Mouse (Mus musculus) liver, embryonic 14.5 days (tissue): ENCODE results near the gene Cmtr1. TPM values are rescaled to one million over a fixed set of nuclear protein-coding genes. Genes with fewer than 3 reads are reported as not detected.

Source experiments
- ATAC-seq: fragments of 200-750 bp; cut with Nextera tagmentation; 2 replicates; pipeline ENCODE4 v1.8.0; 2017; ENCODE audit warnings: moderate number of reproducible peaks, mild to moderate bottlenecking, moderate library complexity; ENCODE audit not compliant: insufficient read depth
- DNase-seq, 3 experiments: peaks; one replicate each; pipeline ENCODE4 v3.0.0-alpha.2; 2012 to 2013; ENCODE audit warnings: low read depth in 3 of 3, low spot score in 3 of 3
- H3K27ac ChIP-seq: fragments of 300-500 bp; sonication (generic); 2 replicates; pipeline ENCODE4 v1.5.1; 2014; ENCODE audit warnings: moderate library complexity, mild to moderate bottlenecking, control low read depth, inconsistent platforms
- H3K27me3 ChIP-seq: fragments of 300-500 bp; sonication (generic); 2 replicates; pipeline ENCODE4 v1.6.1; 2014; ENCODE audit warnings: mild to moderate bottlenecking, low read length, moderate library complexity; ENCODE audit not compliant: control insufficient read depth, insufficient read depth
- H3K36me3 ChIP-seq: fragments of 300-500 bp; sonication (generic); replicated peaks from 2 replicates; pipeline ENCODE4 v1.6.1; 2014; ENCODE audit warnings: low read depth; ENCODE audit not compliant: control insufficient read depth, insufficient read depth
- H3K4me1 ChIP-seq, 2 experiments: fragments of 200-500 bp in 1 of 2; fragments of 300-500 bp in 1 of 2; sonication (generic) in 1 of 2; replicated peaks; 2 replicates each; pipeline ENCODE4 v1.6.1; 2012 to 2014; ENCODE audit warnings: antibody characterized with exemption in 1 of 2, inconsistent platforms in 1 of 2, low read length in 1 of 2; ENCODE audit not compliant: control insufficient read depth in 2 of 2, insufficient read depth in 2 of 2
- H3K4me2 ChIP-seq: fragments of 300-500 bp; sonication (generic); 2 replicates; pipeline ENCODE4 v1.6.1; 2014; ENCODE audit warnings: low read depth, mild to moderate bottlenecking, control low read depth, moderate library complexity
- H3K4me3 ChIP-seq, 2 experiments: fragments of 200-500 bp in 1 of 2; fragments of 300-500 bp in 1 of 2; sonication (generic) in 1 of 2; 2 replicates each; pipeline ENCODE4 v1.5.1; 2012 to 2014; ENCODE audit warnings: low read depth in 2 of 2, low read length in 2 of 2, mild to moderate bottlenecking in 2 of 2, control low read depth in 1 of 2, inconsistent platforms in 1 of 2, moderate library complexity in 1 of 2; ENCODE audit not compliant: insufficient read depth in 1 of 2
- H3K9ac ChIP-seq: fragments of 300-500 bp; sonication (generic); replicated peaks from 2 replicates; pipeline ENCODE4 v1.6.1; 2014; ENCODE audit warnings: mild to moderate bottlenecking, control low read depth, moderate library complexity
- H3K9me3 ChIP-seq: fragments of 300-500 bp; sonication (generic); 2 replicates; pipeline ENCODE4 v1.6.1; 2016; ENCODE audit warnings: low read length, mixed read lengths; ENCODE audit not compliant: control insufficient read depth
- CTCF ChIP-seq: IDR thresholded peaks from 2 replicates; pipeline ENCODE4 v1.5.1; 2016; ENCODE audit warnings: antibody characterized with exemption, low read depth, control low read depth
- EP300 ChIP-seq: IDR thresholded peaks from 2 replicates; pipeline ENCODE4 v1.6.1; 2016; ENCODE audit warnings: antibody characterized with exemption, low read depth
- WGBS: fragments of 180-500 bp; shearing (Covaris S2); extraction: QIAGEN DNeasy Blood & Tissue Kit; methylation state at CpG from one replicate; pipeline ENCODE4 v1.1.7; 2014; ENCODE audit not compliant: insufficient replicate concordance; 5-methylcytosine and 5-hydroxymethylcytosine counted together
- polyA plus RNA-seq, 2 experiments: library from polyadenylated mRNA; depleted of rRNA in 1 of 2; stranded (reverse) in 1 of 2; unstranded in 1 of 2; fragments of >200 nt; fragmentation: Nextera tagmentation in 1 of 2; extraction: Ambion mirVana in 1 of 2; gene quantifications; 2 replicates each; pipeline versions ENCODE4 v1.2.1 to v1.2.3; 2012 to 2014

Gene Cmtr1
- polyA plus RNA-seq, 2 experiments: 14.9 to 55.9 TPM

DNA sequence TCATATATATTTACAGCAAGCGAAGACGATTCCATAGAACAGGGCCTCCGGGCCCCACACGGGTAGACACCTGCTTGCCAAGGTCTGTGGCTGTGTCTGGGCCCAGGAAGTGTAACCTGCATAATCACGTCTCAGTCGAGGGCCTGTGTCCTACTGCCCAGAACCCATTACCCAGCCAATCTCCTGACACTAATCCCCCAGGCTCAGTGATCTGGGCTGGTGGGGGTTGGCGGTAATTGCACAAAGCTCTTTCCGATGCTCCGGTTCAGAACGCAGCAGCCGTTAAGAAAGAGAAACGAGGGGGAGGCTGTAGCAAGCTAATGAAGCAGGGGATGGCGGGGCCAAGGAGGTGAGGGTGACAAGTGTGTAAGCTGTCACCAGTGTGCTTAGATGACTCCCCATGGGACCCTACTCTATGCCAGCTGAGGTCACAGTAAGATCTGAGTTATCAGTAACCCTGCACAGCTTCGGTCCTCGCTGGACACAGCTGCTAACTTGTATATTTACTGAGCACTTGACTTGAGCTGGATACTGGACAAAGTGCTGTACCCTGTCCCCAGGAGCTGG, 76.1 kb downstream of the Cmtr1 start:
- no peaks in the 10 kb centered on the region for H3K27me3 ChIP-seq
- H3K36me3 ChIP-seq: no peaks in the 10 kb centered on the region
- no peak overlapping the region for H3K9ac ChIP-seq
- peaks cover 0 to 3% of the 10 kb centered on the region in 2 experiments; a peak in 2 of 4 replicates for H3K4me1 ChIP-seq
- H3K4me2 ChIP-seq: no peak overlapping the region
- no peak overlapping the region for H3K4me3 ChIP-seq
- no peak for TF ChIP-seq CTCF
- no peak for TF ChIP-seq EP300
- no peak overlapping the region for H3K27ac ChIP-seq
- H3K9me3 ChIP-seq: no peaks in the 10 kb centered on the region
- DNase-seq (no peak), ATAC-seq (no peak)
- WGBS: 69% methylated on average over 15 of the region's 15 CpGs

GRCm38 (mm10) chr17:29737849-29738804, 77.7 kb downstream of the Cmtr1 start:
- H3K36me3 ChIP-seq: no peaks in the 10 kb centered on the region
- no peak for ATAC-seq
- TF ChIP-seq CTCF: peak; percentile 48
- TF ChIP-seq EP300: no peak
- H3K27me3 ChIP-seq: no peaks in the 10 kb centered on the region
- no peaks in the 10 kb centered on the region for H3K9me3 ChIP-seq
- no peak overlapping the region for H3K27ac ChIP-seq
- DNase-seq: no peak
- no peak overlapping the region for H3K4me2 ChIP-seq
- no peak overlapping the region for H3K9ac ChIP-seq
- WGBS: 34% methylated on average over 22 of the region's 22 CpGs
- H3K4me3 ChIP-seq: no peak overlapping the region
- peaks cover 0 to 3% of the 10 kb centered on the region in 2 experiments; a peak in 2 of 4 replicates for H3K4me1 ChIP-seq

- no peaks in the 10 kb centered on the region; the same call in 1 of the 2 replicates for H3K27me3 ChIP-seq
- TF ChIP-seq EP300: no peak
- TF ChIP-seq CTCF: no peak
- no peaks in the 10 kb centered on the region for H3K36me3 ChIP-seq
- no peaks in the 10 kb centered on the region for H3K4me1 ChIP-seq
- H3K4me2 ChIP-seq: no peak overlapping the region
- ATAC-seq: no peak
- 55% methylated on average over 6 of the region's 6 CpGs for whole genome bisulfite sequencing
- H3K4me3 ChIP-seq: no peak overlapping the region
- H3K9ac ChIP-seq: no peak overlapping the region
- H3K27ac ChIP-seq: no peak overlapping the region
- no peaks in the 10 kb centered on the region for H3K9me3 ChIP-seq
- DNase-seq: no peak
Observed at GRCm38 (mm10) chr17:29747466-29747865, 87.1 kb downstream of the Cmtr1 start.

DNA sequence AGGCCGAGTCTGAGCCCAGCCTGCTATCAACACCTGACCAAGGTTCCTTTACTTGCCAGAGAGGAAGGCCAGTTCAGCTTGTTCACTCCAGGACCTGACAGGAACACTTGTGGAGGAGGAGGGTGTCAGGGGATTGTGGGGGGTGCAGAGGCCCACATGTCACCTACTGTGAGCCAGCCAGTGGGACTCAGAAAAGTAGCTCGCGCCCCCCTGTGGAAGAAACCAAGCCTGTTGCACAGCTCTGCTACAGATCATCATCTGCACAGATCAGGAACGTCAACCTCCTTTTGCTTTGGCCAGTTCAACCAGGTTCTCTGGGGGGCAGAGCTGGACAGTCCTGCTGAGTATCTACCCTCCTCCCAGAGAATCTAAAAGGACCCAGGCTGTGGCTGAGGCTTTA, 94.1 kb downstream of the Cmtr1 start:
- no peak overlapping the region for H3K27ac ChIP-seq
- DNase-seq: no peak
- no peak overlapping the region for H3K4me3 ChIP-seq
- 45% methylated on average over 4 of the region's 4 CpGs for WGBS
- H3K9ac ChIP-seq: no peak overlapping the region
- H3K27me3 ChIP-seq: no peaks in the 10 kb centered on the region; the same call in 1 of the 2 replicates
- H3K9me3 ChIP-seq: no peaks in the 10 kb centered on the region
- H3K36me3 ChIP-seq: no peaks in the 10 kb centered on the region
- no peak for ATAC-seq
- H3K4me2 ChIP-seq: no peak overlapping the region
- H3K4me1 ChIP-seq: no peaks in the 10 kb centered on the region
- TF ChIP-seq CTCF (peak; percentile 29; the same call in 1 of the 2 replicates), EP300 (no peak)

Other genes with a start within 250 kb of the Cmtr1 start
- 61.4 and 64.5 TPM in 2 replicates for gene Pim1, start 169.8 kb upstream of the Cmtr1 start, polyA plus RNA-seq (2012; rRNA removed)
- 60.4 and 69.9 TPM in 2 replicates for gene Pim1, start 169.8 kb upstream of the Cmtr1 start, polyA plus RNA-seq (2014; fragmentation: Nextera tagmentation; extraction: Ambion mirVana)
- gene Gm17657, start 111.0 kb upstream of the Cmtr1 start, polyA plus RNA-seq (2012; rRNA removed): not detected in 2 replicates
- gene Gm17657, start 111.0 kb upstream of the Cmtr1 start, polyA plus RNA-seq (2014; fragmentation: Nextera tagmentation; extraction: Ambion mirVana): not detected in 2 replicates
- 3.3 and 3.6 TPM in 2 replicates for gene Tbc1d22b, start 110.8 kb upstream of the Cmtr1 start, polyA plus RNA-seq (2012; rRNA removed)
- 2.3 and 2.9 TPM in 2 replicates for gene Tbc1d22b, start 110.8 kb upstream of the Cmtr1 start, polyA plus RNA-seq (2014; fragmentation: Nextera tagmentation; extraction: Ambion mirVana)
- gene Tmem217, start 108.2 kb upstream of the Cmtr1 start, polyA plus RNA-seq (2012; rRNA removed): 0.09 TPM in 1 of 2 replicates, not detected in the other
- not detected in 2 replicates for gene Tmem217, start 108.2 kb upstream of the Cmtr1 start, polyA plus RNA-seq (2014; fragmentation: Nextera tagmentation; extraction: Ambion mirVana)
- gene Rnf8, start 45.8 kb upstream of the Cmtr1 start, polyA plus RNA-seq (2012; rRNA removed): 11.5 and 23.7 TPM in 2 replicates
- gene Rnf8, start 45.8 kb upstream of the Cmtr1 start, polyA plus RNA-seq (2014; fragmentation: Nextera tagmentation; extraction: Ambion mirVana): 35.9 and 40.4 TPM in 2 replicates
- 1.0 and 1.4 TPM in 2 replicates for gene Gm28043, start 45.7 kb upstream of the Cmtr1 start, polyA plus RNA-seq (2012; rRNA removed)
- 0.38 and 1.1 TPM in 2 replicates for gene Gm28043, start 45.7 kb upstream of the Cmtr1 start, polyA plus RNA-seq (2014; fragmentation: Nextera tagmentation; extraction: Ambion mirVana)
- gene Ccdc167, start 56.4 kb downstream of the Cmtr1 start, polyA plus RNA-seq (2012; rRNA removed): 3.8 and 7.6 TPM in 2 replicates
- 10.1 TPM in 2 replicates for gene Ccdc167, start 56.4 kb downstream of the Cmtr1 start, polyA plus RNA-seq (2014; fragmentation: Nextera tagmentation; extraction: Ambion mirVana)